Mouse (Mus musculus) heart, adult 2 months (tissue): ENCODE results near the gene Cd7.

Source experiments
- CTCF ChIP-seq: fragments of 200-600 bp; IDR thresholded peaks from 2 replicates; pipeline ENCODE4 v1.8.1; 2022; ENCODE audit warnings: antibody characterized with exemption, mild to moderate bottlenecking, moderate library complexity
- POLR2A ChIP-seq: fragments of 200-500 bp; IDR thresholded peaks from 2 replicates; pipeline ENCODE4 v1.6.1; 2011; ENCODE audit warnings: mild to moderate bottlenecking, low read depth, low read length, control low read depth; ENCODE audit not compliant: insufficient read depth

DNA sequence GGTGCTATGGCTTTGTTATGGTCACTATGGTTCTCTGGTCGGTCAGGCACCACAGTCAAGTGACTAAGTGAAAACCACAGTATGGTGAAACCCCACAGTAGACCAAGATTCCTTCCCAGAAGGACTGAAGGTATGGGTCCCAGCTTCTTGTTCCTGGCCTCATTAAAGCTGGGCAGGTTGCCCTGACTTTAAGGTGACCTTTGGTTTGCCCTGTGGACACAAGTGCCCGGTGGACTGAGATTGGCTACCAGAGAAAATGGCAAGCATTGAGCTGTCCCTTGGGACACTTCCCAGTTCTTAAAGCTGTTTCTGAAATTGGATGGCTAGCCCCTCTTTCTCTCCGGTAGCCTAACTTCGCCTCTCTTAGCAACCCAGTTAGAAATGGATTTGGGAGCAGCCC is 19.7 kb upstream of the Cd7 start:
- TF ChIP-seq CTCF, result no peak
- TF ChIP-seq POLR2A, result no peak
